Comparison of ENCODE assay signal across 11 mouse cellular contexts in genomic region chr8:116366706-116367105, GRCm38 (mm10).
"Had no signal": no experiment of that assay in that cellular context is flagged by ENCODE, and none has a peak within 500 bp of the region (broad histone marks: within the 10 kb centered on the region; RNA-seq: fewer than 3 reads in every experiment).

No protein-coding gene starts in this region.

- ATAC-seq: liver, postnatal 0 days; lung, postnatal 0 days; midbrain, embryonic 16.5 days had no signal

- DNase-seq: liver, embryonic 13.5 days; liver, postnatal 0 days; lung, adult 2 months; lung, postnatal 14 days; lung, postnatal 4 days; right cerebral cortex, postnatal 14 days; thymus, adult 18-20 months; thymus, postnatal 14 days; thymus, postnatal 36 days had no signal
